Mouse (Mus musculus) heart, embryonic 12.5 days (tissue): ENCODE results near the gene Ubl4a. TPM values are rescaled to one million over a fixed set of nuclear protein-coding genes. Genes with fewer than 3 reads are reported as not detected.
A peak's percentile ranks its signal among the peaks of the same experiment; 100 is the strongest.

ENCODE experiments used
- ATAC-seq: fragments of 200-750 bp; cut with Nextera tagmentation; 2 replicates; pipeline ENCODE4 v1.8.0; 2017; ENCODE audit warnings: moderate TSS enrichment, moderate library complexity; ENCODE audit not compliant: insufficient number of reproducible peaks, low FRiP score
- H3K27ac ChIP-seq: fragments of 300-500 bp; sonication (generic); 2 replicates; pipeline ENCODE4 v1.5.1; 2016; ENCODE audit warnings: mild to moderate bottlenecking, moderate library complexity; ENCODE audit not compliant: poor library complexity, severe bottlenecking
- H3K27me3 ChIP-seq: fragments of 300-500 bp; sonication (generic); replicated peaks from 2 replicates; pipeline ENCODE4 v1.6.1; 2016; ENCODE audit warnings: mild to moderate bottlenecking, moderate library complexity
- H3K36me3 ChIP-seq: fragments of 300-500 bp; sonication (generic); 2 replicates; pipeline ENCODE4 v1.6.1; 2016; ENCODE audit warnings: mild to moderate bottlenecking, moderate library complexity
- H3K4me1 ChIP-seq: fragments of 300-500 bp; sonication (generic); replicated peaks from 2 replicates; pipeline ENCODE4 v1.6.1; 2016; ENCODE audit warnings: mild to moderate bottlenecking
- H3K4me2 ChIP-seq: fragments of 300-500 bp; sonication (generic); 2 replicates; pipeline ENCODE4 v1.6.1; 2016; ENCODE audit warnings: mild to moderate bottlenecking, moderate library complexity
- H3K4me3 ChIP-seq: fragments of 300-500 bp; sonication (generic); 2 replicates; pipeline ENCODE4 v1.5.1; 2016; ENCODE audit warnings: mild to moderate bottlenecking
- H3K9ac ChIP-seq: fragments of 300-500 bp; sonication (generic); 2 replicates; pipeline ENCODE4 v1.6.1; 2016; ENCODE audit warnings: mild to moderate bottlenecking, moderate library complexity
- H3K9me3 ChIP-seq: fragments of 300-500 bp; sonication (generic); replicated peaks from 2 replicates; pipeline ENCODE4 v1.6.1; 2016; ENCODE audit warnings: mild to moderate bottlenecking, moderate library complexity
- WGBS: fragments of 180-500 bp; shearing (Covaris S2); methylation state at CpG from one replicate; pipeline ENCODE4 v1.1.7; 2016; 5-methylcytosine and 5-hydroxymethylcytosine counted together
- polyA plus RNA-seq: library from polyadenylated mRNA; unstranded; fragments of >200 nt; fragmentation: Nextera tagmentation; extraction: Ambion mirVana; gene quantifications from 2 replicates; pipeline ENCODE4 v1.2.1, GENCODE M21; 2016

The Ubl4a gene
- 57.4 and 58.2 TPM in 2 replicates for polyA plus RNA-seq

- no peak within 1 kb of the TSS for H3K27ac ChIP-seq
Observed at GRCm38 (mm10) chrX:74372888-74373549, at the start of gene Ubl4a, which contains the start of gene Slc10a3. Ubl4a (minus strand) TSS chrX:74373218. Slc10a3 (minus strand) TSS chrX:74373349.

GRCm38 (mm10) chrX:74413377-74413776, 40.4 kb upstream of the Ubl4a start:
- no peaks in the 10 kb centered on the region for H3K4me1 ChIP-seq
- no peaks in the 10 kb centered on the region for H3K9me3 ChIP-seq
- H3K4me2 ChIP-seq: no peak overlapping the region
- H3K9ac ChIP-seq: no peak overlapping the region
- H3K4me3 ChIP-seq: no peak overlapping the region
- peaks cover 3% of the 10 kb centered on the region; the same call in 1 of the 2 replicates for H3K36me3 ChIP-seq
- peak; percentile 57; the same call in 1 of the 2 replicates for ATAC-seq
- H3K27ac ChIP-seq: no peak overlapping the region
- no peaks in the 10 kb centered on the region for H3K27me3 ChIP-seq

More at GRCm38 (mm10) chrX:74372888-74373549, at the start of gene Ubl4a, which contains the start of gene Slc10a3:
- H3K4me3 ChIP-seq: peak within 1 kb of the TSS; percentile 56
- H3K4me2 ChIP-seq: peak within 1 kb of the TSS; percentile 71
- H3K4me1 ChIP-seq: 0 out of 2 replicates have a peak, but pooled peaks cover 3% of the 10 kb centered on the region
- ATAC-seq: peak; percentile 95
- peak within 1 kb of the TSS; percentile 72 for H3K9ac ChIP-seq
- H3K36me3 ChIP-seq: peaks cover 12% of the 10 kb centered on the region; the same call in 1 of the 2 replicates
- H3K27me3 ChIP-seq: no peaks in the 10 kb centered on the region
- H3K9me3 ChIP-seq: no peaks in the 10 kb centered on the region
- 18% methylated on average over 32 of the region's 32 CpGs for WGBS

- H3K27ac ChIP-seq: no peak overlapping the region
Observed at GRCm38 (mm10) chrX:74408340-74408739, 35.3 kb upstream of the Ubl4a start.

GRCm38 (mm10) chrX:74400136-74400535, 27.1 kb upstream of the Ubl4a start:
- ATAC-seq: no peak
- WGBS: 76% methylated on average over 3 of the region's 3 CpGs

More at GRCm38 (mm10) chrX:74408340-74408739, 35.3 kb upstream of the Ubl4a start:
- H3K4me1 ChIP-seq: no peaks in the 10 kb centered on the region
- H3K4me2 ChIP-seq: no peak overlapping the region
- 59% methylated on average over 2 of the region's 2 CpGs for WGBS
- peaks cover 3% of the 10 kb centered on the region; the same call in 1 of the 2 replicates for H3K36me3 ChIP-seq
- no peaks in the 10 kb centered on the region for H3K9me3 ChIP-seq
- ATAC-seq: no peak
- no peaks in the 10 kb centered on the region for H3K27me3 ChIP-seq
- H3K9ac ChIP-seq: no peak overlapping the region
- H3K4me3 ChIP-seq: no peak overlapping the region

GRCm38 (mm10) chrX:74392535-74393443, 19.8 kb upstream of the Ubl4a start, which contains the start of the genes Fam3a and Ikbkg:
Fam3a (minus strand) TSS chrX:74393272.
Ikbkg (plus strand) TSS chrX:74393290.
- Histone ChIP-seq H3K4me2 (peak within 1 kb of the TSS; percentile 69), H3K4me3 (peak within 1 kb of the TSS; percentile 63), H3K4me1 (0 out of 2 replicates have a peak, but pooled peaks cover 4% of the 10 kb centered on the region), H3K27me3 (no peaks in the 10 kb centered on the region), H3K9ac (peak within 1 kb of the TSS; percentile 70), H3K27ac (peak within 1 kb of the TSS; percentile 88), H3K36me3 (no peaks in the 10 kb centered on the region), H3K9me3 (no peaks in the 10 kb centered on the region)
- peak; percentile 100 for ATAC-seq
- WGBS: 16% methylated on average over 30 of the region's 30 CpGs

More at GRCm38 (mm10) chrX:74400136-74400535, 27.1 kb upstream of the Ubl4a start:
- no peak overlapping the region for H3K27ac ChIP-seq
- no peaks in the 10 kb centered on the region for H3K36me3 ChIP-seq
- no peaks in the 10 kb centered on the region for H3K4me1 ChIP-seq
- H3K4me2 ChIP-seq: no peak overlapping the region
- H3K9ac ChIP-seq: no peak overlapping the region
- no peaks in the 10 kb centered on the region for H3K27me3 ChIP-seq
- no peaks in the 10 kb centered on the region for H3K9me3 ChIP-seq
- H3K4me3 ChIP-seq: no peak overlapping the region

- no peak for ATAC-seq
Observed at GRCm38 (mm10) chrX:74388153-74388552, 15.1 kb upstream of the Ubl4a start.

GRCm38 (mm10) chrX:74384451-74384850, 11.4 kb upstream of the Ubl4a start:
- no peak for ATAC-seq
- H3K4me2 ChIP-seq: no peak overlapping the region
- H3K9me3 ChIP-seq: no peaks in the 10 kb centered on the region
- peaks cover 16% of the 10 kb centered on the region for H3K36me3 ChIP-seq
- H3K4me1 ChIP-seq: no peaks in the 10 kb centered on the region
- WGBS: 67% methylated on average over 2 of the region's 2 CpGs
- no peaks in the 10 kb centered on the region for H3K27me3 ChIP-seq
- no peak overlapping the region for H3K27ac ChIP-seq
- H3K4me3 ChIP-seq: no peak overlapping the region
- no peak overlapping the region for H3K9ac ChIP-seq

More at GRCm38 (mm10) chrX:74388153-74388552, 15.1 kb upstream of the Ubl4a start:
- H3K9me3 ChIP-seq: no peaks in the 10 kb centered on the region
- H3K9ac ChIP-seq: no peak overlapping the region
- H3K4me1 ChIP-seq: no peaks in the 10 kb centered on the region
- H3K36me3 ChIP-seq: peaks cover 16% of the 10 kb centered on the region
- H3K4me2 ChIP-seq: no peak overlapping the region
- H3K27ac ChIP-seq: no peak overlapping the region
- no peaks in the 10 kb centered on the region for H3K27me3 ChIP-seq
- no peak overlapping the region for H3K4me3 ChIP-seq

- H3K4me1 ChIP-seq: peaks cover 10% of the 10 kb centered on the region
- peak overlapping the region; percentile 76 for H3K27ac ChIP-seq
- no peaks in the 10 kb centered on the region for H3K9me3 ChIP-seq
- WGBS: 10% methylated on average over 42 of the region's 49 CpGs
- peak overlapping the region; percentile 88 for H3K9ac ChIP-seq
- peaks cover 22% of the 10 kb centered on the region for H3K36me3 ChIP-seq
- peak overlapping the region; percentile 75 for H3K4me2 ChIP-seq
- peak; percentile 75 for ATAC-seq
- no peaks in the 10 kb centered on the region for H3K27me3 ChIP-seq
- H3K4me3 ChIP-seq: peak overlapping the region; percentile 74
Observed at GRCm38 (mm10) chrX:74368209-74368909, 4.7 kb downstream of the Ubl4a start.

- Histone ChIP-seq H3K9me3 (no peaks in the 10 kb centered on the region), H3K4me2 (peak overlapping the region; percentile 75), H3K9ac (peak overlapping the region; percentile 88), H3K27ac (peak overlapping the region; percentile 76; the same call in 1 of the 2 replicates), H3K4me3 (peak overlapping the region; percentile 74), H3K27me3 (no peaks in the 10 kb centered on the region), H3K4me1 (peaks cover 10% of the 10 kb centered on the region), H3K36me3 (peaks cover 22% of the 10 kb centered on the region)
- 58% methylated on average over 10 of the region's 10 CpGs for WGBS
- no peak for ATAC-seq
Observed at GRCm38 (mm10) chrX:74367512-74367911, 5.5 kb downstream of the Ubl4a start.

- Histone ChIP-seq H3K27ac (no peak overlapping the region), H3K4me2 (no peak overlapping the region), H3K9ac (no peak overlapping the region), H3K4me1 (no peaks in the 10 kb centered on the region), H3K36me3 (no peaks in the 10 kb centered on the region), H3K27me3 (no peaks in the 10 kb centered on the region), H3K9me3 (no peaks in the 10 kb centered on the region), H3K4me3 (no peak overlapping the region)
- 42% methylated on average over 11 of the region's 11 CpGs for WGBS
- no peak for ATAC-seq
Observed at GRCm38 (mm10) chrX:74359171-74359570, 13.8 kb downstream of the Ubl4a start.
